Mouse (Mus musculus) midbrain, postnatal 0 days (tissue): ENCODE data around the gene Xpr1. TPM values are rescaled to one million over a fixed set of nuclear protein-coding genes. Genes with fewer than 3 reads are reported as not detected.

Experiments
- ATAC-seq: fragments of 200-750 bp; cut with Nextera tagmentation; 2 replicates; pipeline ENCODE4 v1.8.0; 2017; ENCODE audit warnings: moderate number of reproducible peaks, mild to moderate bottlenecking, moderate TSS enrichment, moderate library complexity; ENCODE audit not compliant: low FRiP score
- DNase-seq: peaks from one replicate; pipeline ENCODE4 v3.0.0-alpha.2; 2015; ENCODE audit warnings: low spot score
- H3K27ac ChIP-seq: fragments of 300-500 bp; sonication (generic); 2 replicates; pipeline ENCODE4 v1.5.1; 2014; ENCODE audit warnings: low read depth, mild to moderate bottlenecking, low read length, mixed read lengths
- H3K27me3 ChIP-seq: fragments of 300-500 bp; sonication (generic); 2 replicates; pipeline ENCODE4 v1.6.1; 2014; ENCODE audit warnings: low read length, control low read depth, mixed read lengths; ENCODE audit not compliant: insufficient read depth
- H3K36me3 ChIP-seq: fragments of 300-500 bp; sonication (generic); 2 replicates; pipeline ENCODE4 v1.6.1; 2014; ENCODE audit warnings: low read length, control low read depth, mixed read lengths; ENCODE audit not compliant: insufficient read depth
- H3K4me1 ChIP-seq: fragments of 300-500 bp; sonication (generic); 2 replicates; pipeline ENCODE4 v1.6.1; 2014; ENCODE audit warnings: mild to moderate bottlenecking, control low read depth, antibody characterized with exemption, low read length, mixed read lengths; ENCODE audit not compliant: insufficient read depth
- H3K4me2 ChIP-seq: fragments of 300-500 bp; sonication (generic); 2 replicates; pipeline ENCODE4 v1.6.1; 2014; ENCODE audit warnings: low read depth, mild to moderate bottlenecking, low read length, mixed read lengths; ENCODE audit not compliant: poor library complexity, severe bottlenecking
- H3K4me3 ChIP-seq: fragments of 300-500 bp; sonication (generic); 2 replicates; pipeline ENCODE4 v1.5.1; 2014; ENCODE audit warnings: low read depth, mild to moderate bottlenecking, low read length, moderate library complexity
- H3K9ac ChIP-seq: fragments of 300-500 bp; sonication (generic); replicated peaks from 2 replicates; pipeline ENCODE4 v1.6.1; 2014; ENCODE audit warnings: mild to moderate bottlenecking, low read length, moderate library complexity, mixed read lengths; ENCODE audit not compliant: poor library complexity, severe bottlenecking
- H3K9me3 ChIP-seq: fragments of 300-500 bp; sonication (generic); 2 replicates; pipeline ENCODE4 v1.6.1; 2016; ENCODE audit warnings: low read length, control low read depth
- CTCF ChIP-seq: IDR thresholded peaks from 2 replicates; pipeline ENCODE4 v1.5.1; 2016; ENCODE audit warnings: antibody characterized with exemption, mild to moderate bottlenecking
- WGBS: fragments of 180-500 bp; shearing (Covaris S2); extraction: QIAGEN DNeasy Blood & Tissue Kit; methylation state at CpG from one replicate; pipeline ENCODE4 v1.1.7; 2014; 5-methylcytosine and 5-hydroxymethylcytosine counted together
- polyA plus RNA-seq: library from polyadenylated mRNA; unstranded; fragments of >200 nt; fragmentation: Nextera tagmentation; extraction: Ambion mirVana; gene quantifications from 2 replicates; pipeline ENCODE4 v1.2.1, GENCODE M21; 2015
- total RNA-seq: library from RNA; depleted of rRNA; stranded (reverse); fragments of >200 nt; gene quantifications from 2 replicates; pipeline ENCODE4 v1.2.3, GENCODE M21; 2014

Xpr1 gene
- total and polyA plus RNA-seq, 2 experiments from 2014 or later: 38.3 to 177 TPM

DNA sequence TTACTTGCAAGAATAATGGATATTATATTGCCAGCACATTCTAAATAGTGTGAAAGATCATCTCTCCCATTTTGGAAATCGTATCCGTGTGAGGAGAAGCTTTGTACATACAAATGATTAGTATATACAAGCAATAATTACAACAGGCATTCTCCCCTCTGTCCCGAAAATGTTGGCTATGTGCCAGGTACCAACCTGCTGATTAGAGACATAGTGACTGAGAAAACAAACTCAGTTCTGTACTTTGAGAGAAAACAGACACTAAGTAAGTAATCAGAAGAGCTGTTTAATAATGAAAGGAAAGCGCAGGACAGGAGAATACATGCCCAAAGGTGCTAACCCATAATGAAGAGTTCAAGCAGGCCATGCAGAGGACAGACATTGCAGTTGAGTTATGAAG is 64.1 kb downstream of the Xpr1 start:
- Histone ChIP-seq H3K27me3 (no peaks in the 10 kb centered on the region), H3K4me3 (no peak overlapping the region), H3K27ac (no peak overlapping the region), H3K9ac (no peak overlapping the region), H3K4me1 (no peaks in the 10 kb centered on the region), H3K36me3 (no peaks in the 10 kb centered on the region), H3K4me2 (no peak overlapping the region), H3K9me3 (no peaks in the 10 kb centered on the region)
- 79% methylated on average over 4 of the region's 4 CpGs for WGBS
- no peak for TF ChIP-seq CTCF
- ATAC-seq: no peak
- no peak for DNase-seq

DNA sequence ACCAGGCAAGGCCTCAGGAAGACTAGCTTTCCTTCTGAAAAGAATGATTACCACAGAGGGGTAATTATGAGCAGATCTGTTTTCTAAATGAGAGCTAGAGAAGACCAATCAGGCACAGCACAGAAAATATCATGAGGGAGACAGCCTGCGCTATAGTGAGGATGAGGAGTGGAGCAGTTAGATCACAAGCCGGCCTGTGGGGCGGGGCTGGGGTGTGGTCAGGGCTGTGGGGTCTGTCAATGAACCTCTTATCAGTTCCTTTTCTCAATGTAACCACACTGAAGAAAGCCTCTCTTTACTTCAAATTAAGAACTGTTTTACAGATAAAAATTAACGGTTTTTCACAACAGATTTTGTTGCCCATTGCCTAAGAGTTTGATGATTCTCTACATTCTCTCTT is 65.7 kb downstream of the Xpr1 start:
- Histone ChIP-seq H3K27me3 (no peaks in the 10 kb centered on the region), H3K9ac (no peak overlapping the region), H3K4me1 (no peaks in the 10 kb centered on the region), H3K27ac (no peak overlapping the region), H3K4me2 (no peak overlapping the region), H3K36me3 (no peaks in the 10 kb centered on the region), H3K9me3 (no peaks in the 10 kb centered on the region), H3K4me3 (no peak overlapping the region)
- WGBS: 96% methylated on average over 4 of the region's 4 CpGs
- no peak for TF ChIP-seq CTCF
- DNase-seq (no peak), ATAC-seq (no peak)

DNA sequence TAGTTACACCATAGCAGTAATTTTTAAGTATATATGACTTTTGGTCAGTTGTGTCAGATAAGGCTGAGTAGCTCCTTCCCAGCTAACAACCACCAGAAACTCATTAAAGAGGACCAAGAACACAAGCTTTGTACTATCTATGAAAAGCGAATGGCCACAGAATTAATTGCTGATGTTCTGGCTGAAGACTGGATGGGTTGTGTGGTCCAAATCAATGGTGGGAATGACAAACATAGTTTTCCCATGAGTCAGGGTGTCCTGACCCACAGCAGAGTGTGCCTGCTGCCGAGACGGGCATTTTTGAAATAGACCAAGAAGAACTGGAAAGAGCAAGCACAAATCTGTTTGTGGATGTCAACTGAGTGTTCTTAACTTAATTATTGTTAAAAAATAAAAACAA is 68.7 kb downstream of the Xpr1 start:
- Histone ChIP-seq H3K4me2 (no peak overlapping the region), H3K9ac (no peak overlapping the region), H3K27ac (no peak overlapping the region), H3K36me3 (peaks cover 2% of the 10 kb centered on the region; the same call in 1 of the 2 replicates), H3K27me3 (no peaks in the 10 kb centered on the region), H3K4me3 (no peak overlapping the region), H3K9me3 (no peaks in the 10 kb centered on the region), H3K4me1 (no peaks in the 10 kb centered on the region)
- WGBS: 79% methylated on average over 3 of the region's 3 CpGs
- DNase-seq (no peak), ATAC-seq (no peak)
- TF ChIP-seq CTCF: no peak

GRCm38 (mm10) chr1:155347339-155347738 is 69.9 kb downstream of the Xpr1 start:
- no peak overlapping the region for H3K4me2 ChIP-seq
- H3K4me1 ChIP-seq: no peaks in the 10 kb centered on the region
- DNase-seq (no peak), ATAC-seq (no peak)
- peaks cover 2% of the 10 kb centered on the region; the same call in 1 of the 2 replicates for H3K36me3 ChIP-seq
- WGBS: 59% methylated on average over 4 of the region's 4 CpGs
- TF ChIP-seq CTCF: no peak
- no peaks in the 10 kb centered on the region for H3K27me3 ChIP-seq
- H3K4me3 ChIP-seq: no peak overlapping the region
- no peak overlapping the region for H3K27ac ChIP-seq
- no peaks in the 10 kb centered on the region for H3K9me3 ChIP-seq
- H3K9ac ChIP-seq: no peak overlapping the region

GRCm38 (mm10) chr1:155344019-155344418 is 73.2 kb downstream of the Xpr1 start:
- no peak overlapping the region for H3K4me2 ChIP-seq
- DNase-seq: no peak
- 86% methylated on average over 2 of the region's 2 CpGs for WGBS

GRCm38 (mm10) chr1:155339622-155340021 is 77.6 kb downstream of the Xpr1 start:
- Histone ChIP-seq H3K9ac (no peak overlapping the region), H3K4me3 (no peak overlapping the region), H3K36me3 (peaks cover 2% of the 10 kb centered on the region; the same call in 1 of the 2 replicates), H3K27me3 (no peaks in the 10 kb centered on the region), H3K27ac (no peak overlapping the region), H3K4me2 (no peak overlapping the region), H3K4me1 (no peaks in the 10 kb centered on the region), H3K9me3 (no peaks in the 10 kb centered on the region)
- no peak for TF ChIP-seq CTCF
- WGBS: 66% methylated on average over 2 of the region's 2 CpGs
- DNase-seq (no peak), ATAC-seq (no peak)

More at GRCm38 (mm10) chr1:155344019-155344418, 73.2 kb downstream of the Xpr1 start:
- H3K9ac ChIP-seq: no peak overlapping the region
- no peak overlapping the region for H3K27ac ChIP-seq
- no peaks in the 10 kb centered on the region for H3K27me3 ChIP-seq
- H3K4me3 ChIP-seq: no peak overlapping the region
- H3K4me1 ChIP-seq: no peaks in the 10 kb centered on the region
- no peak for TF ChIP-seq CTCF
- ATAC-seq: no peak
- H3K36me3 ChIP-seq: peaks cover 2% of the 10 kb centered on the region; the same call in 1 of the 2 replicates
- no peaks in the 10 kb centered on the region for H3K9me3 ChIP-seq
